Comparison of ENCODE assay signal across 8 mouse cellular contexts in the genomic region with DNA sequence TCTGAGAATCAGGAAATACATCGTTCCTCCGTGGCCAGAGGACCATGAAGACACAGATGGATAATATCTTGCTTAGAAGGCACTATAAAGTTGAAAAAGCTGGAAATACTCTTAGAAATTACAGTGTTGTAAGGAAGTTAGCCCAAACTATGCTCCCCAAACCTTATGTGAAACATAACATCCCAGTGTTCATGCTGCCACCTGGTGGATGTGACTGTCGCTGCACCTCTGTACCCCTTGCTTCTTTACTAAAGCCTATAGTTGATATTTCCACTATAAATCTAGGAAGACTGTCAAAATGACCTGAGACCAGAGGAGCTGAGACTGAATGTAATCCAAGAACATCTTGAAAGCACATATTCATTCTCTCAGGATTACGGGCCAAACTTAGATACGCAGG. TPM values are rescaled to one million over a fixed set of nuclear protein-coding genes. Genes with fewer than 3 reads are reported as not detected.
DNase-seq lines count a peak whose midpoint lies in the region; ATAC-seq and TF ChIP-seq lines count a peak whose summit lies in the region.

No protein-coding gene starts in this region.

- no peak overlapping the region for H3K4me3 ChIP-seq in midbrain, embryonic 14.5 days (replicated peaks; ENCODE audit: low read depth, low read length)
- H3K4me3 ChIP-seq in midbrain, embryonic 13.5 days (replicated peaks) = no peak overlapping the region
- no peak overlapping the region for H3K4me3 ChIP-seq in bone marrow, adult 2 months (replicated peaks; ENCODE audit: control insufficient read depth, low read depth, low read length)
- no peak overlapping the region for H3K4me3 ChIP-seq in limb, embryonic 10.5 days

- 23% methylated on average over 5 of the region's 5 CpGs for WGBS in midbrain, embryonic 14.5 days
- 21% methylated on average over 5 of the region's 5 CpGs for WGBS in midbrain, embryonic 13.5 days
- WGBS in bone marrow, adult 2 months = 25% methylated on average over 5 of the region's 5 CpGs
- WGBS in limb, embryonic 10.5 days = 22% methylated on average over 5 of the region's 5 CpGs

- H3K4me2 ChIP-seq in midbrain, embryonic 14.5 days (ENCODE audit: low read length) = no peak overlapping the region
- H3K4me2 ChIP-seq in midbrain, embryonic 13.5 days (replicated peaks) = no peak overlapping the region

- no peak for TF ChIP-seq POLR2A in bone marrow, adult 2 months (IDR thresholded peaks at IDR 0.05; ENCODE audit: borderline replicate concordance, control insufficient read depth, low read depth, low read length)

- H3K9ac ChIP-seq in midbrain, embryonic 14.5 days (replicated peaks; ENCODE audit: low read length) = no peak overlapping the region
- no peak overlapping the region for H3K9ac ChIP-seq in midbrain, embryonic 13.5 days (replicated peaks)

- no peak for ATAC-seq in midbrain, embryonic 14.5 days (ENCODE audit: low FRiP score, low TSS enrichment)
- ATAC-seq in midbrain, embryonic 13.5 days = no peak
- peak; percentile 87 for ATAC-seq in erythroblast, adult 5-6 weeks (replicated peaks; ENCODE audit: low FRiP score, poor library complexity, severe bottlenecking)
- ATAC-seq in inflammation-experienced regulatory T-cells, adult 6 months = peak; percentile 33

- peak; percentile 91 for DNase-seq in midbrain, embryonic 14.5 days
- DNase-seq in limb, embryonic 10.5 days (ENCODE audit: low spot score) = peak; percentile 74
- peak; percentile 66 for DNase-seq in retina, postnatal 1 day
- DNase-seq in thymus, postnatal 4 days = peak; percentile 83

- no peak overlapping the region for H3K27ac ChIP-seq in midbrain, embryonic 14.5 days (replicated peaks; ENCODE audit: low read depth, low read length)
- no peak overlapping the region for H3K27ac ChIP-seq in midbrain, embryonic 13.5 days
- no peak overlapping the region for H3K27ac ChIP-seq in bone marrow, adult 2 months (ENCODE audit: control insufficient read depth, insufficient read depth, low read depth, low read length, poor library complexity)
- H3K27ac ChIP-seq in limb, embryonic 10.5 days = no peak overlapping the region

- H3K9me3 ChIP-seq in midbrain, embryonic 14.5 days (ENCODE audit: control insufficient read depth, low read length) = peaks cover under 1% of the 10 kb centered on the region; the same call in 1 of the 2 replicates
- H3K9me3 ChIP-seq in midbrain, embryonic 13.5 days = no peaks in the 10 kb centered on the region
- no peaks in the 10 kb centered on the region for H3K9me3 ChIP-seq in limb, embryonic 10.5 days (replicated peaks)

- peak; percentile 86 for TF ChIP-seq CTCF in bone marrow, adult 2 months (IDR thresholded peaks at IDR 0.05; ENCODE audit: control insufficient read depth, insufficient read depth, low read length)

- no peaks in the 10 kb centered on the region for H3K36me3 ChIP-seq in midbrain, embryonic 14.5 days (ENCODE audit: control insufficient read depth, insufficient read depth, low read length)
- no peaks in the 10 kb centered on the region for H3K36me3 ChIP-seq in midbrain, embryonic 13.5 days
- H3K36me3 ChIP-seq in limb, embryonic 10.5 days = no peaks in the 10 kb centered on the region

- no peaks in the 10 kb centered on the region for H3K4me1 ChIP-seq in midbrain, embryonic 14.5 days (ENCODE audit: control insufficient read depth, insufficient read depth, low read length)
- no peaks in the 10 kb centered on the region for H3K4me1 ChIP-seq in midbrain, embryonic 13.5 days (replicated peaks)
- peaks cover 11% of the 10 kb centered on the region for H3K4me1 ChIP-seq in bone marrow, adult 2 months (ENCODE audit: control insufficient read depth, insufficient read depth, low read length)
- no peaks in the 10 kb centered on the region for H3K4me1 ChIP-seq in limb, embryonic 10.5 days

- no peaks in the 10 kb centered on the region for H3K27me3 ChIP-seq in midbrain, embryonic 14.5 days (ENCODE audit: control insufficient read depth, insufficient read depth, low read length)
- peaks cover 6% of the 10 kb centered on the region; the same call in 1 of the 2 replicates for H3K27me3 ChIP-seq in midbrain, embryonic 13.5 days
- H3K27me3 ChIP-seq in limb, embryonic 10.5 days (ENCODE audit: low read depth, poor library complexity, severe bottlenecking) = no peaks in the 10 kb centered on the region

RNA-seq across cellular contexts. Expression of gene Wfdc21, which starts 7.5 kb away (rescaled TPM):
- not detected in 2 replicates for polyA plus RNA-seq in midbrain, embryonic 14.5 days (2014; fragmentation: Nextera tagmentation; extraction: Ambion mirVana)
- polyA plus RNA-seq in midbrain, embryonic 13.5 days (2015; fragmentation: Nextera tagmentation; extraction: Ambion mirVana) = 0.43 TPM in 1 of 2 replicates, not detected in the other
- 220 and 706 TPM in 2 replicates for polyA plus RNA-seq in bone marrow, adult 2 months (2011; ENCODE audit: insufficient read depth, insufficient read length, low replicate concordance, missing spikeins)
- 203 and 278 TPM in 2 replicates for total RNA-seq in erythroblast, adult 5-6 weeks (2015; ENCODE audit: low replicate concordance)
- 146 and 210 TPM in 2 replicates for total RNA-seq in erythroblast, adult 5-6 weeks (2017; ENCODE audit: low replicate concordance)
- polyA plus RNA-seq in inflammation-experienced regulatory T-cells, adult 6 months (2017; shearing (Covaris generic)) = not detected
- not detected in 2 replicates for polyA plus RNA-seq in limb, embryonic 10.5 days (2016; fragmentation: Nextera tagmentation; extraction: Ambion mirVana)

RNA-seq across cellular contexts. Expression of gene Heatr6, which starts 14.3 kb away (rescaled TPM):
- 36.6 and 37.2 TPM in 2 replicates for polyA plus RNA-seq in midbrain, embryonic 14.5 days (2014; fragmentation: Nextera tagmentation; extraction: Ambion mirVana)
- 41.7 and 44.5 TPM in 2 replicates for polyA plus RNA-seq in midbrain, embryonic 13.5 days (2015; fragmentation: Nextera tagmentation; extraction: Ambion mirVana)
- 3.6 and 13.1 TPM in 2 replicates for polyA plus RNA-seq in bone marrow, adult 2 months (2011; ENCODE audit: insufficient read depth, insufficient read length, low replicate concordance, missing spikeins)
- 2.5 and 3.8 TPM in 2 replicates for total RNA-seq in erythroblast, adult 5-6 weeks (2015; ENCODE audit: low replicate concordance)
- 2.0 and 6.8 TPM in 2 replicates for total RNA-seq in erythroblast, adult 5-6 weeks (2017; ENCODE audit: low replicate concordance)
- polyA plus RNA-seq in inflammation-experienced regulatory T-cells, adult 6 months (2017; shearing (Covaris generic)) = 10 to 100 TPM; 28.7 to 42.7 (median 36.0) TPM
- polyA plus RNA-seq in limb, embryonic 10.5 days (2016; fragmentation: Nextera tagmentation; extraction: Ambion mirVana) = 22.8 and 30.4 TPM in 2 replicates

RNA-seq across cellular contexts. Expression of gene Wfdc18, which starts 30.4 kb away (rescaled TPM):
- not detected in 2 replicates for polyA plus RNA-seq in midbrain, embryonic 14.5 days (2014; fragmentation: Nextera tagmentation; extraction: Ambion mirVana)
- polyA plus RNA-seq in midbrain, embryonic 13.5 days (2015; fragmentation: Nextera tagmentation; extraction: Ambion mirVana) = not detected in 2 replicates
- polyA plus RNA-seq in bone marrow, adult 2 months (2011; ENCODE audit: insufficient read depth, insufficient read length, low replicate concordance, missing spikeins) = not detected in 2 replicates
- total RNA-seq in erythroblast, adult 5-6 weeks (2015; ENCODE audit: low replicate concordance) = not detected in 2 replicates
- total RNA-seq in erythroblast, adult 5-6 weeks (2017; ENCODE audit: low replicate concordance) = not detected in 2 replicates
- polyA plus RNA-seq in inflammation-experienced regulatory T-cells, adult 6 months (2017; shearing (Covaris generic)) = not detected
- polyA plus RNA-seq in limb, embryonic 10.5 days (2016; fragmentation: Nextera tagmentation; extraction: Ambion mirVana) = not detected in 2 replicates

RNA-seq across cellular contexts. Expression of gene Wfdc17, which starts 35.5 kb away (rescaled TPM):
- polyA plus RNA-seq in midbrain, embryonic 14.5 days (2014; fragmentation: Nextera tagmentation; extraction: Ambion mirVana) = 1.5 TPM in 1 of 2 replicates, not detected in the other
- polyA plus RNA-seq in midbrain, embryonic 13.5 days (2015; fragmentation: Nextera tagmentation; extraction: Ambion mirVana) = 0.44 TPM in 1 of 2 replicates, not detected in the other
- polyA plus RNA-seq in bone marrow, adult 2 months (2011; ENCODE audit: insufficient read depth, insufficient read length, low replicate concordance, missing spikeins) = 8.2 and 33.5 TPM in 2 replicates
- total RNA-seq in erythroblast, adult 5-6 weeks (2015; ENCODE audit: low replicate concordance) = 22.7 and 23.4 TPM in 2 replicates
- total RNA-seq in erythroblast, adult 5-6 weeks (2017; ENCODE audit: low replicate concordance) = 4.5 TPM in 1 of 2 replicates, not detected in the other
- polyA plus RNA-seq in inflammation-experienced regulatory T-cells, adult 6 months (2017; shearing (Covaris generic)) = 1 to 10 TPM in 2 of 3 experiments, under 1 TPM in 1; 0.90 to 1.9 (median 1.4) TPM
- 0.30 TPM in 1 of 2 replicates, not detected in the other for polyA plus RNA-seq in limb, embryonic 10.5 days (2016; fragmentation: Nextera tagmentation; extraction: Ambion mirVana)

Comparison
In these comparisons a context has a peak if more than half of its experiments do, and no peak if none do; other contexts are left out.
1. ATAC-seq: peak in erythroblast, adult 5-6 weeks (single experiment) and inflammation-experienced regulatory T-cells, adult 6 months (single experiment); none in midbrain, embryonic 14.5 days (single experiment) and midbrain, embryonic 13.5 days (single experiment).
2. RNA of gene Wfdc21, which starts 7.5 kb away (polyA plus RNA-seq): 220 to 706 TPM in bone marrow, adult 2 months; 0.43 TPM in midbrain, embryonic 13.5 days, not detected in midbrain, embryonic 14.5 days, not detected in inflammation-experienced regulatory T-cells, adult 6 months and not detected in limb, embryonic 10.5 days; every median in the first group is over 100 times any median in the second.
3. Peak in every context shown above with its lines, with median percentiles within 50 percentile points of each other: DNase-seq.